Mouse (Mus musculus) kidney, adult 11 months (tissue): ENCODE results near the gene Daam1.

Source experiments
- DNase-seq: peaks from one replicate; pipeline ENCODE4 v3.0.0; 2022

The Daam1 gene

GRCm38 (mm10) chr12:71975626-71976025, 144.7 kb downstream of the Daam1 start:
- DNase-seq: no peak

GRCm38 (mm10) chr12:71976361-71976960, 145.6 kb downstream of the Daam1 start:
- DNase-seq: no peak

DNA sequence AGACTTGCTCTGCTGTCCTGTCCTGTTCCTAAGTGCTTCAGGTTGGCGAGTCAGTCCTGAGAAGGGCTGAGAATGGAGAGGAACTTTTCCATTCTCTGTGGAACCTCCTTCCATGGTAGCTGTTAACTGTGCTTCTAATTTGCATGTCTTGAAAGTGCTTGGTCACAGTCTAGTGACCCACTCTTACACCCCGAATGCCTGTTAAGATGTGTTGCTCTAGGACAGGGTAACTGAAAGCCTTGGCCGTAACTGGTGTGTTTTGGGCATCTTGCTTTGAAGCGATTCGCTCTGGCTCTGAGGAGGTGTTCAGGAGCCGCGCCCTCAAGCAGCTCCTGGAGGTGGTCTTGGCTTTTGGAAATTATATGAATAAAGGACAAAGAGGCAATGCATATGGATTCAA, 146.5 kb downstream of the Daam1 start:
- no peak for DNase-seq

DNA sequence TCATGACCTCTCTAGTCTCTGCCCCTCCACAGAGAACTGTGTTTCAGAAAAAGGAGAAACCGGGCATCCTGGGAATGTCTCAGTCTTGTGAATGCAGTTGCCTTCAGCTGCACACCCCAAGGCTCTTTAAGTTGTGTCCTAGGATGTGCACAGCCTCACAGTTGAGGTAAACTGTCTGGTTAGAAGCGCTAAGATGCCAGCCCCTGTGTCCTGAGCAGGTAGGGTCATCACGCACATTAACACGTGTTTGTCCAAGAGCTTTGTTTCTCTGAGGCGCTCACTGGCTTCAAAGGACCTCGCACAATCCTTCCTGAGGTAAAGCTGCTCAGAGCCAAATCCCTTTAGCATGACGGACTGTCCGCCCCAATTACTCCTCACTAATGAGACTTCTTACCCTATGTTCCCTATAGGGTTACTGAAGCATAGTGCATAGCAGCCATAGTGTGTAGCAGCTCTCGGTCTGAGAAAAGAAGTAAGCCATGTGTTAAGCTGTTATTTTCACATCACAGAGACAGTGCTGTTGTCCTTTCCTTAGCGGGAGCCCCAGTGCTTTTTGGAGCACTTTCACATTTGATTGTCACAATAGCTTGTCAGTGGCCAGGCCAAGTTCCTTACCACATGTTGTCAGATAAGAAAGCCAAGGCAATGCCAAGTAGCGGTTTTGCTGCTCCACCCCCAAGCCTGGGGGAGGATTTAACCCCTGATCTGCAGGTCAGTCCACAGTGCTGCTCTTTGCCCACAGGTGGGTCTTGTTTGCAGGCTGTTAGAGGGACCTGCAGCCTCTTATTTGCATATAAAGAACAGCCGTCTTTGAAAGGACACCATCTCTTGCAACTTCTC, 147.9 kb downstream of the Daam1 start:
- DNase-seq: no peak

DNA sequence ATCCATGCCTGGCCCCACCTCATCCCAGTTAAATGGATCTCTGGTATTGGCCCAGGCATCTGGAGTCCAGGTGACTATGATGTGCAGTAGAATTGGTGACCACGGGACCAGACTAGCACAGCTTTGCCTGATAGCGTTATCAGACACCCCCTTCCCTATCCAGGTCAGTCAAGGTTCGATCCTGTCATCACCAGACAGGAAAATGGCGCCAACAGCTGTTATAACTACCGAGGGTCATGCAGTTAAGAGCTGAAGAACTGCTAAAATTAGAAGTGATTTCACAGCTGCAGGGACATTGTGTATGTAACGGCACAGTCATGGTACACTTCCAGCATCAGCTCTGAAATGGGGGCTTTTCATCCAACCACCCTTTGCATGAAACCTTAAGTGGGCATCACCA, 149.3 kb downstream of the Daam1 start:
- no peak for DNase-seq

DNA sequence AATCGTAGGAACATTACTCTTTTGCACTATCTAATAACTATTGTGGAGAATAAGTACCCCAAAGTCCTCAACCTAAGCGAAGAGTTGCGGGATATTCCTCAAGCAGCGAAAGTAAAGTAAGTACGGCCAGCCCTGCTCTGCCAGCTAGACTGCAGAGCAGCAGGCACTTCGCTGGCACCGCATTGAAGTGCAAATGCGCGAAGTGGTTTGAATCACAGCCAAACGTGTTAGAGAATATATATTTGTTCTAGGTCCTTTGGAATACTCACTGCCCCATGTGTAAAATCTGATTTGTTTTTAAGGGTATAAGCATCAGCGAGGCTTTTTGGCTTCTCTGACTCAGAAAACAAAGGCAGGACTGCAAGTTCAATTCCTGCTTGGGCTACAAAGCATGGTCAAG, 149.9 kb downstream of the Daam1 start:
- no peak for DNase-seq

DNA sequence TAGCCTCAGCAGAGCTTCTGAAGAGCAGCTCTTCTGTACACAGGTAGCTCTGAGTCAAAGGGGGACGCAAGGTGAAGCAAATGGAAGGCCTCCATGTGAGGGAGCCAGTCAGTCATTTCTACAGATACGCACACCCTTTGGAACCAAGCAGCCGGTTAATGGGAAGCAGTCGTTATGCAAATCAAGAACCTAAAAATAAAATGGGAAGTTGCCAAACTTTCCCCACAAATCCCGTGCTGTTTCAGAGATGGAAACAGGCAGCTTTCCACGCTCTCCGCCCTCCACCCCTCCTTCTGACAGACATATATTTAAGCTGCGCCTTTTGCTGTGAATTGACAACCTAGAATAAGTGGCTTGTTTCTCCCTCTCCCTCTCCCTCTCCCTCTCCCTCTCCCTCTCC, 150.4 kb downstream of the Daam1 start:
- DNase-seq: peak; percentile 34

DNA sequence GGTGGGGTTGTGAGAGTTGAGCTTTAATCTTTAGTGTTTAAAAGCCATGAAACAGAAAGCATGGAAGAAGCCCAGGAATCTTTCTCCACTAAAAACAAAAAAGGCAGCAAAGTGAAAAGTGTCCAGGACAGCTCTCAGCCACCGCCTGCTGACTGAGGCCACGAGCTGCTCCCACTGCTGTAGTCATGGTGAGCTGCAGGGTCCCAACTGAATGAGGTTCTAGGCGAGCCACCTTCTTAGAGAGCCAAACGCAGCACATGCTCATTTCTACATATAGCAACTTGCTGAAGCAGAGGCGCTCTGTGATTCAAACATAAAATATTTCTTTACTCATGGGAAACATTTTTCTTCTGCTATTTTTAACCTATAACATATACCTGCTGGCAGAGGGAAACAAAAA, 150.9 kb downstream of the Daam1 start:
- no peak for DNase-seq

DNA sequence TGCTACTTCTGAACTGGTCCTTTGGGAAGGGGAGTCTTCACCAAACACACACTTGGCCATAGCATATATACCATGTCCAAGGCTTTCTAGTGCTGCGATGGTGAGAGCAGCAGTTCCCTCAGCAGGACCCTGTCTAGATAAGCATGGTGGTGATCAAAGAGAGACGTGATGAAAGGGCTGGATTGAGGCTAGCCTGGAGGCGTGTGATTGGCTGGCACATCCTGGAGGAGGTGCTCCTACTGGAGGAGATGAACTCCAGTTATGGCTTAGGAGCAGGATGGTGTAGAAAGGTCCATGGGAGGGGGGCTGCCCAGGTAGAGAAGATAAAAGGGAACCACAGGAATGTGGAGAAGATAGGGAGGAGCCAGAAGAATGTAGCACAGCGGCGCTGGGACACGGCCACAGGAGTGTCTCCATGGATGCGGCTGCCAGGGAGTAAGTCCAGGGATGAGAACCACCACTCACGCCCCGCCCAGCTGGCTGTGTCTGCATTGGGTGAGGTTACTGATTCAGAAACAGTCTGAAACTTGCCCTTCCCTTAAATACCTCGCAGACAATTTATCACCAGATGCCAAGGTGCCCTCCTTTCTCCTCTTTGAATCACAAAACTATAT, 152.3 kb downstream of the Daam1 start:
- no peak for DNase-seq

GRCm38 (mm10) chr12:71987161-71987560, 156.3 kb downstream of the Daam1 start:
- no peak for DNase-seq

DNA sequence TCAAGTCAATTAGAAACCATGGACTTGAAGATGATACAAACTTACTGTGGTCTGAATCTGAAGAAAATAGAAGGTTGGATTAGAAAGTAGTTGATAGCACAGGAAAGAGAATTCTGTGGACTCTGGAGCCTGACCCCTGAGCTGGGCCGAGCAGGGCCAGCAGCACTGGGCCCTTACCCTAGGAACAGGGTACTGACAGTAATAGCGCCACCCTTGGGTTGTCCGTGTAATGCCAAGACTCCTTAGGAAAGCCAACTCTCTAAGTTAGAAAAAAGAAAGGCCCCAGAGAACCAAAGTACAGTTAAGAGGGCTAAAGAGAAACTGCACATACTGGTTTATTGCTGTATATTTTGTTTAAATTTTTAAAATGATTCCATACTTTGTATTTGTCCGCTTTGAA, 157.0 kb downstream of the Daam1 start:
- no peak for DNase-seq

DNA sequence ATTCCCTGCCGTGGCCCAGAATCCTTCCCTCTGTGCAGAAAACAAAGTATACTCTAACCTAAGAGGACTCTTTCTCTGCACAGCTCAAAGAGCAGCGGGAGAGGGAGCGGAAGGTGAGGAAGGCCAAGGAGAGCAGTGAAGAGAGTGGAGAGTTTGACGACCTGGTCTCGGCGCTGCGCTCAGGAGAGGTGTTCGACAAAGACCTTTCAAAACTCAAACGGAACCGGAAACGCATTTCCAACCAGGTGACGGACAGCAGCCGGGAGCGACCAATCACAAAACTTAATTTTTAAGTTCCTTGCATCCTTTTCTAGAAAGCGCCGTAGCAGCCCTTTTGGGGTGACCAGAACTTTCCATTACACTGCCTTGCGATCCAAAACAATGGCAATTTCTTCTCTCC, 158.7 kb downstream of the Daam1 start:
- no peak for DNase-seq

DNA sequence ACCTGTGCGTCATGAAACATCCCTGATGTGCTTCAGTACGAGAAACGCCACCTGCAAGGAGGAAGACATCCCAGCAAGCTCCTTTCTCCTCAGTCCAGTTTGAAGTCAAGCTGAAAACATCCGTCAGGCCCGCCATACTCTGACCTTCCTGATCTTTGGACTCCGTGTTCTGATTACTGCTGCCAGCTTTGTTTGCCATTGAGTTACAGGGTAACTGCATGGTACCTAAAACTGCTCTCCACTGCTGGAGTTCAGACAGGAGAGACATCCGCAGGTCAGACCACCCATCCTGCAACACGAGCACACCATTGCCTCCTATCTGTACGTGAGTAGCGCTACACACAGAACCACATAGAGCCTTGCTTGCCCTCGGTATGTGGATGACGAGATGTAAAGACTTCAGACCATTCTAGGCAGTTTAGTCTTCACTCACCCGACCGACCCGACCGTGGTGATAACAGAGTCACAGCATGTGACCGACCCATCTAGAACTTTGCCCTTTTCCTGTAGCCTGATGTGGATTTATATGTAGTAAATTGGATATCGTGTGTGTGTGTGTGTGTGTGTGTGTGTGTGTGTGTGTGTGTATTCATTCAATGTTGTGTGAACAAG, 161.8 kb downstream of the Daam1 start:
- DNase-seq: peak; percentile 65

DNA sequence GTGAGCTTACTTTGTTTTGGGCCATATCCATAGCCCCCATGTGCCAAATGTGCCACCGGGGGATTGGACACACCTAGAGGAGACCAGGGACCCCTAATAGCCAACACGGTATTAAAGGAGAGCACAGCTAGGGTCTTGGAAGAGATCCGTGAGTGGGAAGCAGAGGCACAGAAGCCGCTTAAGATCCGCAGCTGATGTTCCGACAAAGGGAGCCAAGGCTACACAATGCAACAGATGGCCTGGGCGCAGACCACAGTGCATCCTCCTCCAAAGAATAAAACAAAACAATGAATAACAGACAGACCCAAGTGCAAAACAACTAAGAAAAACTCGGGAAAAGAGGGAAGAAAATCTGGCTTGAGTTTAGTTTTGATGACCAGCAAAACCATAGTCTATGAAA, 165.0 kb downstream of the Daam1 start:
- DNase-seq: no peak

GRCm38 (mm10) chr12:71996920-71997319, 166.0 kb downstream of the Daam1 start:
- no peak for DNase-seq

DNA sequence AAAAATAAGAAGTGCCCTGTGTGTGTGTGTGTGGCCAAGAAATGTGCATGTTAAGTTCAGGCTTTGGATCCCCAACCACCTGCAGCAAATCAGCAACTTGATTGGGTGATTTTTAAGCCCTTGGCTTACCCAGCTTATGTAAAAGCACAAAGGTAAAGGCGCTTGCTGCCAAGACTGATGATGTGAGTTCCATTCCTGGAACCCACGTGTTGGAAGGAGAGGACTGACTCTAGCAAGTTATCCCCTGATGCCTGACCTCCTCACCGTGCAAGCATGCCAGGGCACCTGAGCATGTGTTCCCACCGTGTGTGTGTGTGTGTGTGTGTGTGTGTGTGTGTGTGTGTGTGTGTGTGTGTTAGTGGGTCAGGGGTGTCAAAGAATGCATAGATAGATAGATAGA, 166.5 kb downstream of the Daam1 start:
- DNase-seq: peak; percentile 79

DNA sequence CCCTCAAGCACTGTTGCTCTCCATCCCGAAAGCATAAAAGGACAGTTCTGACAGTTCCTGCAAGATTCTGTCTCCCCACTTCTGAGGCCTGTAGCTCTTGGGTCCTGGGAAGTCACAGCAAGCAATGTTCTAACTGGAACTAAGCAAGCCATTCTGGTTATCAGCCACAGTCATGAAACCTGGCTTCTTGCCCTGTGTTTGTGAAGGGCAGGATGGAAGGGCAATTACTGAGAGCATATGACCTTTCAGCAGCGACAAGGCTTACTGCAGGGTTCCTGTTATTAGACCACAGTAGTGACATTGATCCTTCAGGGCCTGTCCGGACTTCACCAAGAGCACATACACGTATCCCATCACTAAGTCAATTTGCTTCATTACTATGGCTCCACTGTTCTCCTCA, 167.8 kb downstream of the Daam1 start:
- DNase-seq: peak; percentile 55

DNA sequence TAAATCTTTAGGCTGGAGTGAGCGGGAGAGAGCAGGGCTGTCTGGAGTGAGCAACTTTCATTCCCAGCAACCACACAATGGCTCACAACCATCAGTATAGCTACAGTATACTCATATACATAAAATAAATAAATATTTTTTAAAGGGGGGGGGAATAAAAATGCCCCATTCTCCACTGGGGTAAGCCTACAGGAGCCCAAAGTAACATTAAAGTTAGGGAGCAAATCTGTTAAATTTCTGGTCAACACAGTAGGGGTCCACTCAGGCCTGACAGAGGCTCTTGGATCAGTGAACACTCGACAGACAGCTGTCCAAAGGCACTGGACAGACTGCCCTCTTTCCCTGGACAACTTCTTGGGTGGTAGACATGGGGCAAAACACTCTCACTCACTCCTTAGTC, 168.8 kb downstream of the Daam1 start:
- DNase-seq: no peak

DNA sequence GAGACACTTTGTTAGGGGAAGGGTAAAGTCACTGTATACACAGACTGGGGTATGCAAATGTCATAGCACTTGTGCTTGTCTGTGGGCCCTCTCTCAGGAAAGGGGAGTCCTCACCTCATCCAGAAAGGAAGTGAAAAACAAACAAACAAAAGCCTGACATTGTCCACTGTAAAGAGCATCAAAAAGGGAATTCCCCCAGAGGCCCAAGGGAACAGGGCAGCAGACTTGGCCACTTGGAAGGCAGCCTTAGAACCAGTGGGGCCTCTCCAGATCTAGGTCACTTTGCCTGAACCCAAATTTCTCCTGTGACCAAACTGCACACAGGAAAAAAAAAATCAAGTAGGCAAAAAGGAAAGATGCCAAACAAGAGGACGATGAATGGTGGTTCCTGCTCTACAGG, 170.9 kb downstream of the Daam1 start:
- no peak for DNase-seq

GRCm38 (mm10) chr12:72005307-72005706, 174.4 kb downstream of the Daam1 start:
- DNase-seq: no peak

GRCm38 (mm10) chr12:72007656-72008055, 176.8 kb downstream of the Daam1 start:
- no peak for DNase-seq

GRCm38 (mm10) chr12:72009051-72009902, 178.4 kb downstream of the Daam1 start:
- DNase-seq: no peak

GRCm38 (mm10) chr12:72011404-72011803, 180.5 kb downstream of the Daam1 start:
- no peak for DNase-seq
